Mouse (Mus musculus): Measurements from ENCODE around the gene Polr1a. TPM values are rescaled to one million over a fixed set of nuclear protein-coding genes. Genes with fewer than 3 reads are reported as not detected.

The Polr1a gene
- polyA plus RNA-seq (2012): 26.1 and 39.8 TPM in 2 replicates

DNA sequence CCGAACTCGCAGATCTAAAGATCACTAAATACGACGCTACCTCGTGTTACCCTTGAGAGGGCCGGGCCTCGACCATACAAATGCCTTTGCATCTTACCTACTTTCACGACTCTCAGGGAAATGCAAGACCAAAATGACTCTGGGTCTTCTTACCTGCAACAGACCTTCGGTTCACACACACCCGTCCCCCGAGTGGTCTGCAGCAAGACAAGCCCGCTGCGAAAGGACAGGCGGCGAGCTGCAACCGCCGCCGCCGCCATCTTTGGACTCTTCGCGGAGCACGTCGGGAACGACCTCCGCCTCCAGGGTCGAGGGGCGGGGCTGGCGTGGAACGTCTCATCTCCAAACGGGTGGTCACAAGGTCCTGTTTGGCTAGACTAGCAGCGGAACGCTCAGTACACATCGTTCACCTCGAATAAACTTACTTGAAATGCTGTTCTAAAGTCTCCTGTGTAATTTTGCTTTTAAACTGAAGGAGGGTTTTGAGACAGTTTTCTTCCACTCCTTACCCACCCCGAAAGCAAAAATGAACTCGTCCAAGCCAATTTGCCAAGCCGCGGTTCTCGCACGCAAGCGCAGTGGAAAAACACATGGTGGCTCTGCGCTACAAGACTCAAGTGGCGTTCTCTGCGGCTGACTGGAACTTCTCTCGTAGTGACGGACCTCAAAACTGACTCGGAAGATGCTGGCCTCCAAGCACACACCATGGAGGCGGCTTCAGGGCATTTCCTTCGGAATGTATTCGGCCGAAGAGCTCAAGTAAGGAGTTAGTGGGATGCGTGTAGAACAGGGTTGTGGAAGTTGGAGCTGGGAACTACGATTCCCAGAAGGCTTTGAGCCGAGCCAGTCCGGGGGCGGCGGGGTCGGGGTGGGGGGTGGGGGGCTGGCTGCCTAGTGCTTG is at the start of gene Polr1a, which contains the start of gene Ptcd3:
Polr1a (plus strand) TSS at position 573 of the 901 bp plus-strand sequence.
Ptcd3 (minus strand) TSS at position 270 of the 901 bp plus-strand sequence.
- TF ChIP-seq GATA1 (IDR thresholded peaks at IDR 0.05; ENCODE audit: low read length): no peak

DNA sequence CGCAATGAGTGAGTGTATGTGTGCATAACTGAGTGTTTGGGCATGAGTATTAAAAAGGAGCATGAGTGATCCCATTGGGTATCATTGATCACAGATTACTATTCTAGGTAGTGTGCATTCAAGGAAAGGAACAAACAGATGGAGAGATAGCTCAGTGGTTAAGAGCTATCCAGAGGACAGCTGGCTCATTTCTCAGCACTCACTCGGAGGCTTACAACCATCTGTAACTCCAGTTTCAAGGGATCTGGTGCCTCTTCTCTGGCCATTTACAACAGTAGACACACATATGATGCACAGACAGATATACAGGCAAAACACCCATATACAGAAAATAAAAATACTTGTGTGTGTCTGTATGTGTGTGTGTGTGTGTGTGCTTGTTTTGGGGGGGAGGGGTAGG is 41.1 kb upstream of the Polr1a start:
- no peak for TF ChIP-seq GATA1 (IDR thresholded peaks at IDR 0.05; ENCODE audit: low read length)

DNA sequence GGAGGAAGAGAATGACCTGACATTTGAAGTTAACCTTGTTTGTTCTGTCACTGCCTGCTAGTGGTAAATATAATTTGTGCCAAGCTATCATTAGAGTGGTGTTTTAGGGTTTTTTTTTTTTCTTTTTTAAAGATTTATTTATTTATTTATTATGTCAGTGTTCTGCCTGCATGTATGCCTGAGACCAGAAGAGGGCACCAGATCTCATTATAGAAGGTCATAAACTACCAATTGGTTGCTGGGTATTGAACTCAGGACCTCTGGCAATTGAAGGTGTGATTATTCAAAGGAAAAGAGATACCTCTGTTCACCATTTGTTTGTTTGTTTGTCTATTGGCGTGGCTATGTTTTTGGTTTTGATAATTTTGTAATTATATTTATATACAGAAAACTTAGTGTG is 40.0 kb upstream of the Polr1a start:
- TF ChIP-seq GATA1 (IDR thresholded peaks at IDR 0.05; ENCODE audit: low read length): no peak

DNA sequence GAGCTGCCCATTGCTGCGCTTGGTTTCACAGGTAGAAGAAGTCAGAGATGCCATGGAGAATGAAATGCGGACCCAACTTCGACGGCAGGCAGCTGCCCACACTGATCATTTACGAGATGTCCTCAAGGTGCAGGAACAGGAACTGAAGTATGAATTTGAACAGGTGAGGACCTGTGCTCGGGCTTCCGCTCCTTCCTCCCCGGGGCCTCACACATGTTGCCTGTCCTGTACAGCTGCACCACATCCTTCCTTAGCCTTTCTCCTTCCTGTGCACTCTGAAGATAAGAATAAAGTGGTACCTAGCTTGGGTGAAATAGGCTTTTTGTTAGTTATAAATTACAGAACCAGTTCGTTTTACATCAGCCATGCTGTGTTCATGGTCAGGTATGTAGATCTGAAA is 37.5 kb upstream of the Polr1a start:
- TF ChIP-seq GATA1 (IDR thresholded peaks at IDR 0.05; ENCODE audit: low read length): no peak

- TF ChIP-seq GATA1 (IDR thresholded peaks at IDR 0.05; ENCODE audit: low read length): peak; percentile 2
Measured at GRCm38 (mm10) chr6:71877965-71878760, 30.7 kb upstream of the Polr1a start.

DNA sequence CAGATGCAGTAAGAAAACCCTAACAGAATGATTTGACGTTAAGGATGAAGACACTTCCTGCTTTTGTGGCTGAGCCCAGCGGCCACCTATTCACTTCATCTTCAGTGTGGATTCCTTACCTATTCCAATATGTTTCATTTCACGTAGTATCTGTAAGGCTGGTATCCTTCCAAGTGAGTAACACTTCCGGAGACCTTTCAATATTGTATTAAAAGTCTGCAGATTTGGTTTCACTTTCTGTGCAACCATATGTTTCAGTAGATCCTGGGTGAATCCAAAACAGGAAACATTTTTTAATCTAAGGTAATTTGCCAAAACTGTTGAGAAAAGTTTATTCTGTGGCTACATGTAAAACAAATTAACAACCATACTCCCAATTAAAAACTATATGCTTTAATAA is 15.6 kb upstream of the Polr1a start:
- no peak for TF ChIP-seq GATA1 (IDR thresholded peaks at IDR 0.05; ENCODE audit: low read length)

GRCm38 (mm10) chr6:71907702-71908235 is 1.1 kb upstream of the Polr1a start:
- no peak for TF ChIP-seq GATA1 (IDR thresholded peaks at IDR 0.05; ENCODE audit: low read length)

- TF ChIP-seq GATA1 (IDR thresholded peaks at IDR 0.05; ENCODE audit: low read length): no peak
Measured at GRCm38 (mm10) chr6:71909384-71909783, 531 bp downstream of the Polr1a start.

DNA sequence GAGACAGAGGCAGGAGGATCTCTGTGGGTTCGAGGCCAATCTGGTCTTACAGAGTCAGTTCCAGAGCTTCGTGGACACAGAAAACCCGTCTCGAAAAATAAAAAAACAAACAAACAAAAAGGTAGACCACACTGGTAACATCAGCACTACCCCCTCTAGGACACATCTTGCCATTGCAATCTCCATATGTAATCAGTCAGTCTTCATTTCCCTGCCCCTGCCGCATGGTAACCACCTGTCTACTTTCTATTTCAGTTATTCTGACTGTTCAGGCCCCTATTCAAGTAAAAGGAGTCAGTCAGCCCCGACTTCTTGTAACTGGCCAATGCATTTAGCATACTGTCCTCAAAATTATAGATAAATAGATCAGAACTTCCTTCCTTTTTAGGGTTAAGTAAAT is 987 bp downstream of the Polr1a start:
- TF ChIP-seq GATA1 (IDR thresholded peaks at IDR 0.05; ENCODE audit: low read length): no peak

DNA sequence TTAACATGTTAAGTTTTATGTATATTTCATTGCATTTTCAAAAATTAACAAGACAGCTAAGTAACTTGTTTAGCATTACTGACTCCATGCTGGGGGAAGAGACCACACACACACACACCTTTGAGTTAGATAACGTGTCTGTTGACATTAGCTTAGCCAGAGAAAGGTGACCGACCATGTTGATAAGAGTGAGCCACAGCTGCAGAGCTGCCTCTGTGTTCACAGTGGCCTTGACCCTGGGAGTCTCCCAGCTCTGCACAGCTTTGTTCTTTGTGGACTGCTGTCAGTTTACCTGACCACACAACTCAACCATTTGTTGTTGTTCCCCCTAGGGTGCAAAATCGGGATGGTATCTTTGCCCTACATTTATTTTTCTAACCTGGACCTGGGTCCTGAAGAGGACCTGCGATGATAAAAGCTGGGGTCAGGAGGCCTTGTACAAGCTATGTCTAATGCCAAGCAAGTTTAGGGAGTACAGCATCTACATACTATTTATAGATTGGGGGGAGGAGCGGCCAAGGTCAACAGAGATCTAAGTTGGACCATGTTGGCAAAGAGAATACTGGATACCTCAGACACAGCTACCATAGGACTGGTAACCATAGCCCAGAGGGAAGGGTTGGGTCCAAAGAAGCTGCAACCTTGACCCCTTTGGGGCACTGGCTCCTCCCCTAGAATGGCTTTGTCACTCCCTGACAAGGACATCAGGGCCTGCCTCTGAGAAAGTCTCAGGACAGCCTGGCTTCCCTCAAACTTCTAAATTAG is 3.0 kb downstream of the Polr1a start:
- no peak for TF ChIP-seq GATA1 (IDR thresholded peaks at IDR 0.05; ENCODE audit: low read length)

- TF ChIP-seq GATA1 (IDR thresholded peaks at IDR 0.05; ENCODE audit: low read length): no peak
Measured at GRCm38 (mm10) chr6:71920752-71921151, 11.9 kb downstream of the Polr1a start.

GRCm38 (mm10) chr6:71927911-71928310 is 19.1 kb downstream of the Polr1a start:
- no peak for TF ChIP-seq GATA1 (IDR thresholded peaks at IDR 0.05; ENCODE audit: low read length)

GRCm38 (mm10) chr6:71930053-71930452 is 21.2 kb downstream of the Polr1a start:
- no peak for TF ChIP-seq GATA1 (IDR thresholded peaks at IDR 0.05; ENCODE audit: low read length)

DNA sequence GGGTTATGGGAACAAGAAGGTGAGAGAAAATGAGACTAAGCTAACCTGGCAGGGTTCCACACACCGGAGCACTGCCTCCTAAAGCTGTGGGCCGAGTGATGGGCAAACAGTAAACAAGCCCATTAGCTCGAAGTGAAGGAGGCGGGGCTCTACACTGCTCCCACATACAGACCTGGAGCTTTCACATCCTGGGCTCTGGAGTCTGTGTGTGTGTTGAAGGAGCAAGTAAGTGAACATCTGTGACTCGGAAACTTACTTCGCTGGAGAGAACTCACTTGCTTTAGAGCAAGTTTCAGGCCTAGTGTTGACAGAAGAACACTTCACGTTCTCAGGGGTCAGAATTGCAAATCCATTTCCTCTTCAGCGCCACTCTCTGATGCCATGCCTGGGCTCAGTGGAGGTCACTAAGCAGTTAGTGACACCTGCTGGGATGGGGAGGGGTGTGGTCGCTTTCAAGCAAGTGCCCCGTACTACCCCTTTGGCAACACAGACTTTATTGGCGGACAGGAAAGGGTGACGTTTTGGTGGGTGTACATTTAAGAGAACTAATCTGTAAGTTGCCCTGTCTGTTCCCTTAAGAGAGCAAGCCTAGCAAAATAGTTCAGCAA is 22.1 kb downstream of the Polr1a start:
- TF ChIP-seq GATA1 (IDR thresholded peaks at IDR 0.05; ENCODE audit: low read length): no peak

DNA sequence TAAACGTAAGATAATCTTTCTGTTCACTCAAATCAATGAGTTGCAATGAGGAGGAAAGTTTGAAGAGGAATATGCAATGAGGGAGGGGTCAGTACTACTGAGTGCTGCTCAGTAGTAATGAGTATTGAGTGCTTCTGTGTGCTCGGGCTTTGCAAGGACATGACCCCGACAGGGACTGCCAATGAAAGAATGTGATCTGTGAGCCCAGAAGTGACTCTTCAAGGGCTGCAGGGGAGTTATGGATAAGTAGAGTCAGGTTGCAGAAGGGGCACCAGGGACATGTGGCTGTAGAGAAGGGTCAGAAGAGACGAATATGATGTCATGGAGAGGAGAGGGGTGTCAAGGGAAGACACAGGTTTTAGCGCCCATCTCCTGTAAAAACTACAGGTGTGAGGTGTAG is 23.5 kb downstream of the Polr1a start:
- TF ChIP-seq GATA1 (IDR thresholded peaks at IDR 0.05; ENCODE audit: low read length): no peak

Data from G1E-ER4 (cell line).